Mouse (Mus musculus): ENCODE data around the gene Senp7. TPM values are rescaled to one million over a fixed set of nuclear protein-coding genes. Genes with fewer than 3 reads are reported as not detected.
"Not testable (repeated sequence)": the region's sequence is repeated elsewhere in the genome, so short reads cannot be mapped to it uniquely, and the experiment has no call there.

Senp7 gene
- polyA plus RNA-seq, 1 experiment from 2014 or later, result 10.5 TPM

GRCm38 (mm10) chr16:56062981-56063380 is 14.8 kb downstream of the Senp7 start:
- no peak overlapping the region for H3K4me2 ChIP-seq (replicated peaks; ENCODE audit: low read depth)
- no peak overlapping the region for H3K9ac ChIP-seq (ENCODE audit: low read depth, low read length)
- WGBS, result 64% methylated on average over 11 of the region's 11 CpGs
- no peaks in the 10 kb centered on the region for H3K4me1 ChIP-seq (replicated peaks; ENCODE audit: control insufficient read depth, insufficient read depth, low read length)
- H3K4me3 ChIP-seq (ENCODE audit: low read depth, low read length), result no peak overlapping the region
- no peak for TF ChIP-seq CTCF (IDR thresholded peaks at IDR 0.05; ENCODE audit: low read depth)
- ATAC-seq, result no peak
- H3K36me3 ChIP-seq (ENCODE audit: control insufficient read depth, insufficient read depth), result no peaks in the 10 kb centered on the region
- H3K27me3 ChIP-seq (replicated peaks; ENCODE audit: control insufficient read depth, insufficient read depth, low read length), result no peaks in the 10 kb centered on the region
- H3K27ac ChIP-seq (ENCODE audit: low read depth, low read length), result no peak overlapping the region
- H3K9me3 ChIP-seq (ENCODE audit: control insufficient read depth), result no peaks in the 10 kb centered on the region

DNA sequence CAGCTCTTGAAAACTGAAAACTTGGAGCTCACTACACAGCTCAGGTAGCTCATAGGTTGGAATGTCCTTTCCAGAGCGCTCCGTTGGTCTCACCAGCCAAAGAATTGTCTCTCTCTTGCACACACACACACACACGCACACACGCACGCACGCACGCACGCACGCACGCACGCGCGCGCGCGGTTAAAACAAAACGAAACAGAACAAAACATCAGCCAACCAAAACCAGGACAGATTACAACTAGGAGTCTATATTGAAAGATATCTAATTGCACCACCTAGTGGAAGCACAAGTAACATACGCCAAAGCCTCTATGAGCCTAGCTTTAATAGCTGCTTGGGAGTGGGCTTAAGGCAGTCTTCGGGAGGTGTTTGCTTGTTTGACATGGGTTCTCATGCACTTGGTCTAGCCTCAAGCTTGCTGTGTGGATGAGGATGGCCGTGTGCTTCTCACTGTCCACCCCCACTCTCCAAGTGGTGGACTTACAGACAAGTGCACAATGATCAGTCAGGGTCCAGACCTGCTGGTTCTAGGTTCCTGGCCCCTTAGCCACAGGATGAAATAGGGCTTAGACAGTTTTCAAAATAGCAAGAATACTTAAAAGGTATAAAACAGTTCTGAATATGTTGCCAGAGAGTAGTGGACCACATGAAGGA is 16.3 kb downstream of the Senp7 start:
- Histone ChIP-seq H3K27me3 (replicated peaks; ENCODE audit: control insufficient read depth, insufficient read depth, low read length) (no peaks in the 10 kb centered on the region), H3K4me3 (ENCODE audit: low read depth, low read length) (peak overlapping the region; percentile 33), H3K9me3 (ENCODE audit: control insufficient read depth) (no peaks in the 10 kb centered on the region), H3K4me2 (replicated peaks; ENCODE audit: low read depth) (peak overlapping the region; percentile 64), H3K27ac (ENCODE audit: low read depth, low read length) (no peak overlapping the region), H3K9ac (ENCODE audit: low read depth, low read length) (no peak overlapping the region), H3K36me3 (ENCODE audit: control insufficient read depth, insufficient read depth) (no peaks in the 10 kb centered on the region), H3K4me1 (replicated peaks; ENCODE audit: control insufficient read depth, insufficient read depth, low read length) (no peaks in the 10 kb centered on the region)
- 8% methylated on average over 20 of the region's 20 CpGs for WGBS
- peak; percentile 85 for TF ChIP-seq CTCF (IDR thresholded peaks at IDR 0.05; ENCODE audit: low read depth)
- peak; percentile 83 for ATAC-seq

DNA sequence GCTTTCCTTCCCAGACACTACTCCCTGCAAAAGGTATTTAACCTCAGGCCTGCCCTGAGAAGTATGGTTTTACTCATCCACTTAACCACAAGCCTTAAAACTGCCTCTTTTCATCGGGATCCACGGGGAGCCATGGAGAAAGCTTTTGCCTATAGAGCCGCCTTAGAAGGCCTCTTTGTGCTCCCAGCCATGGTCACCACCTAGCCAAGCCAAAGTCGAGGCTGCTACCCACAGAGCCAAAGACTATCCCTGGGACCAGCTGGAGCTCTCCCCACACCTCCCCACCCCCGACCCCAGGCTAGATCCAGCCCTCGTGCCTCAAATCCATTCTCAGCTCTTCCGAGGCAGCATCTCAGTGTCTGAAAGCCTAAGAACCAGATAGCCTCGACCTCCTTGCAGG is 18.0 kb downstream of the Senp7 start:
- Histone ChIP-seq H3K27me3 (replicated peaks; ENCODE audit: control insufficient read depth, insufficient read depth, low read length) (no peaks in the 10 kb centered on the region), H3K4me1 (replicated peaks; ENCODE audit: control insufficient read depth, insufficient read depth, low read length) (no peaks in the 10 kb centered on the region), H3K36me3 (ENCODE audit: control insufficient read depth, insufficient read depth) (no peaks in the 10 kb centered on the region), H3K9me3 (ENCODE audit: control insufficient read depth) (no peaks in the 10 kb centered on the region), H3K4me2 (replicated peaks; ENCODE audit: low read depth) (no peak overlapping the region), H3K4me3 (ENCODE audit: low read depth, low read length) (no peak overlapping the region), H3K27ac (ENCODE audit: low read depth, low read length) (no peak overlapping the region), H3K9ac (ENCODE audit: low read depth, low read length) (no peak overlapping the region)
- WGBS, result 58% methylated on average over 8 of the region's 8 CpGs
- no peak for ATAC-seq
- no peak for TF ChIP-seq CTCF (IDR thresholded peaks at IDR 0.05; ENCODE audit: low read depth)

GRCm38 (mm10) chr16:56068523-56069070 is 20.5 kb downstream of the Senp7 start:
- Histone ChIP-seq H3K4me1 (replicated peaks; ENCODE audit: control insufficient read depth, insufficient read depth, low read length) (no peaks in the 10 kb centered on the region), H3K4me3 (ENCODE audit: low read depth, low read length) (no peak overlapping the region), H3K9me3 (ENCODE audit: control insufficient read depth) (no peaks in the 10 kb centered on the region), H3K4me2 (replicated peaks; ENCODE audit: low read depth) (no peak overlapping the region), H3K27ac (ENCODE audit: low read depth, low read length) (no peak overlapping the region), H3K9ac (ENCODE audit: low read depth, low read length) (no peak overlapping the region), H3K36me3 (ENCODE audit: control insufficient read depth, insufficient read depth) (no peaks in the 10 kb centered on the region), H3K27me3 (replicated peaks; ENCODE audit: control insufficient read depth, insufficient read depth, low read length) (no peaks in the 10 kb centered on the region)
- TF ChIP-seq CTCF (IDR thresholded peaks at IDR 0.05; ENCODE audit: low read depth), result no peak
- ATAC-seq, result no peak
- WGBS, result 92% methylated on average over 6 of the region's 6 CpGs

DNA sequence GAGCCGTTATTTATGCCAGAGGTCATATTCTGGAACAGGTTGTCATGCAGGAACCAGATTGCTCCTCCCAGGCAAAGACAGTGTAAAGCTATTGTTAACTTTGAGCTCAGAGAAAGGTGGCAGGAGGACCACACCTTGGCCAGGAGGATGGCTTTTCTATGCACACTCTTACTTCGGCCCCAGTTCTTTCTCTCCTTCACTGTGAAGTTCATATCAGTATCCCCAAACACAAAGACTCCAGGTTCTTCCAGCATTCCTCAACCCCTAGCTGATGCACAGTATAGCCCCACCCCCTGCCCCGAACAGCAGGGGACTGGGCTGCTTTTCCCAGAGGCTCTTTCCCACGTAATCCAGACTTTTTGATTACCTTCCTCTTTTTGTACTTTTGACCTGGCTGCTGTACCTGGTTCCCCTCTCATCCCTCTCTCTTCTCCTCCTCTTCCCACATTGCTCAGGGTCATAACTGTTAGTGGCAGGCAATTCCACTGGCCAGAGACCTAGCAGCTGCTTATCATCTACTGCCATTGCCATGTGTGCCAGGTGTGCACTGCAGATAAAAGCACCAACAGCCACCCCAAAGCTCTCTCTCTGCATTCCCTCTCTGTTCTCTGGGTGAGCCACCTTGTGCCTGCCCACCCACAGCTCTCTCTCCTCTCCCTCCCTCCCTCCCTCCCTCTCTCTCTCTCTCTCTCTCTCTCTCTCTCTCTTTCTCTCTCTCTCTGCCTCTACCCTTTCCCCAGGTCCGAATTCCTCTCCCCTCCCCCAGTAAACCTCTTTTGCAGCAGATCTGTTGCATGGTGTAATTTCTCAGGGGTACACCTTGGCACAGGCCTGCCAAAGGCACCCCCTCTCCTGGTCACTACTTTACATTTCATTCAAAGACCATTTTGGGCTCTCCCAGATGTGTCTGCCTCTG is 23.4 kb downstream of the Senp7 start:
- no peaks in the 10 kb centered on the region for H3K27me3 ChIP-seq (replicated peaks; ENCODE audit: control insufficient read depth, insufficient read depth, low read length)
- H3K27ac ChIP-seq (ENCODE audit: low read depth, low read length), result no peak overlapping the region
- ATAC-seq, result no peak
- TF ChIP-seq CTCF (IDR thresholded peaks at IDR 0.05; ENCODE audit: low read depth), result no peak
- no peaks in the 10 kb centered on the region for H3K9me3 ChIP-seq (ENCODE audit: control insufficient read depth)
- H3K4me3 ChIP-seq (ENCODE audit: low read depth, low read length), result no peak overlapping the region
- H3K36me3 ChIP-seq (ENCODE audit: control insufficient read depth, insufficient read depth), result no peaks in the 10 kb centered on the region
- H3K4me1 ChIP-seq (replicated peaks; ENCODE audit: control insufficient read depth, insufficient read depth, low read length), result no peaks in the 10 kb centered on the region
- H3K9ac ChIP-seq (ENCODE audit: low read depth, low read length), result no peak overlapping the region
- H3K4me2 ChIP-seq (replicated peaks; ENCODE audit: low read depth), result no peak overlapping the region
- WGBS, result 33% methylated on average over 5 of the region's 5 CpGs

- H3K4me1 ChIP-seq (replicated peaks; ENCODE audit: control insufficient read depth, insufficient read depth, low read length), result no peaks in the 10 kb centered on the region
- TF ChIP-seq CTCF (IDR thresholded peaks at IDR 0.05; ENCODE audit: low read depth), result no peak
- H3K9me3 ChIP-seq (ENCODE audit: control insufficient read depth), result no peaks in the 10 kb centered on the region
- H3K4me2 ChIP-seq (replicated peaks; ENCODE audit: low read depth), result no peak overlapping the region
- no peaks in the 10 kb centered on the region for H3K27me3 ChIP-seq (replicated peaks; ENCODE audit: control insufficient read depth, insufficient read depth, low read length)
- no peaks in the 10 kb centered on the region for H3K36me3 ChIP-seq (ENCODE audit: control insufficient read depth, insufficient read depth)
- 80% methylated on average over 6 of the region's 6 CpGs for WGBS
- H3K4me3 ChIP-seq (ENCODE audit: low read depth, low read length), result no peak overlapping the region
- no peak overlapping the region for H3K9ac ChIP-seq (ENCODE audit: low read depth, low read length)
- ATAC-seq, result no peak
- H3K27ac ChIP-seq (ENCODE audit: low read depth, low read length), result no peak overlapping the region
These were observed 24.4 kb downstream of the Senp7 start for GRCm38 (mm10) chr16:56072533-56072932.

GRCm38 (mm10) chr16:56073150-56073549 is 25.0 kb downstream of the Senp7 start:
- 93% methylated on average over 6 of the region's 6 CpGs for WGBS

More at GRCm38 (mm10) chr16:56073150-56073549, 25.0 kb downstream of the Senp7 start:
- not testable (repeated sequence) for ATAC-seq; H3K4me1 ChIP-seq (replicated peaks; ENCODE audit: control insufficient read depth, insufficient read depth, low read length); H3K4me2 ChIP-seq (replicated peaks; ENCODE audit: low read depth); H3K4me3 ChIP-seq (ENCODE audit: low read depth, low read length); H3K36me3 ChIP-seq (ENCODE audit: control insufficient read depth, insufficient read depth); H3K27ac ChIP-seq (ENCODE audit: low read depth, low read length); H3K9me3 ChIP-seq (ENCODE audit: control insufficient read depth); H3K27me3 ChIP-seq (replicated peaks; ENCODE audit: control insufficient read depth, insufficient read depth, low read length); H3K9ac ChIP-seq (ENCODE audit: low read depth, low read length)

Data from intestine, postnatal 0 days (tissue).